Mouse (Mus musculus) cortical plate, adult 2 months (tissue): Measurements from ENCODE around the gene Gm21987.

Source experiments
- CTCF ChIP-seq: fragments of 200-500 bp; IDR thresholded peaks from 2 replicates; pipeline ENCODE4 v1.5.1; 2011; ENCODE audit warnings: mild to moderate bottlenecking, control low read depth, low read length; ENCODE audit not compliant: insufficient read depth; ENCODE audit errors: extremely low read depth
- POLR2A ChIP-seq: fragments of 200-500 bp; IDR thresholded peaks from 2 replicates; pipeline ENCODE4 v1.6.1; 2011; ENCODE audit warnings: mild to moderate bottlenecking, low read length, control low read depth; ENCODE audit not compliant: insufficient read depth; ENCODE audit errors: extremely low read depth

DNA sequence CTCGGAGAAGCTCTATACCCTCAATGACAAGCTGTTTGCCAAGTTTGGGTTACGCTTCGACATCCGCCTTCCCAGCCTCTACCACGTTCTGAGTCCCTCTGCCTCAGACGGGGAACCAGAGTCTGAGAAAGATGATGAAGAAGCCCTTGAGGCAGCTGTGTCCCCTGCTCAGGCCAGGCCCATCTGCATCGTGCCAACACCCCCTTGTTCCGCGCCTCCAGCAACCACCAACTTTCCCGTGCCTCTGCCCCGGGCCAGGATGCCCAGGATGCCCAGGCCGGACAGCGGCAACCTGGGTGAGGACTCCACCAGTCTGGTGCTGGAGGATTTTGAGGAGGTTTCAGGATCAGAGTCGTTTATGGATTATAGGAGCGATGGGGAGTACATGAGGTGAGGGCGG lies 27.1 kb downstream of the Gm21987 start:
- TF ChIP-seq CTCF (no peak), POLR2A (no peak)
